Mouse (Mus musculus) ES-Bruce4 (cell line): ENCODE data around the gene 6030452D12Rik. TPM values are rescaled to one million over a fixed set of nuclear protein-coding genes. Genes with fewer than 3 reads are reported as not detected.

Experiments
- H3K27ac ChIP-seq: 2 replicates; pipeline ENCODE4 v1.5.1; 2012; ENCODE audit warnings: low read length, inconsistent platforms; ENCODE audit not compliant: insufficient read depth
- H3K27me3 ChIP-seq: 2 replicates; pipeline ENCODE4 v1.6.1; 2012; ENCODE audit warnings: mild to moderate bottlenecking, low read length, inconsistent platforms; ENCODE audit not compliant: control insufficient read depth, poor library complexity, insufficient read depth, severe bottlenecking
- H3K36me3 ChIP-seq: 2 replicates; pipeline ENCODE4 v1.6.1; 2012; ENCODE audit warnings: inconsistent platforms, mild to moderate bottlenecking, low read length, moderate library complexity; ENCODE audit not compliant: control insufficient read depth, poor library complexity, insufficient read depth, severe bottlenecking
- H3K4me1 ChIP-seq: one replicate; pipeline ENCODE4 v1.8.1; 2011; ENCODE audit warnings: low read length; ENCODE audit not compliant: control insufficient read depth, insufficient read depth
- H3K4me3 ChIP-seq: 2 replicates; pipeline ENCODE4 v1.5.1; 2011; ENCODE audit warnings: low read depth, mild to moderate bottlenecking, low read length
- H3K9ac ChIP-seq: 2 replicates; pipeline ENCODE4 v1.6.1; 2012; ENCODE audit warnings: low read depth, mild to moderate bottlenecking, inconsistent platforms; ENCODE audit not compliant: poor library complexity, severe bottlenecking
- H3K9me3 ChIP-seq: replicated peaks from 2 replicates; pipeline ENCODE4 v1.6.1; 2012; ENCODE audit warnings: mild to moderate bottlenecking, low read length, inconsistent platforms; ENCODE audit not compliant: control insufficient read depth, poor library complexity, insufficient read depth, severe bottlenecking
- CTCF ChIP-seq: IDR thresholded peaks from one replicate; pipeline ENCODE4 v1.8.1; 2011; ENCODE audit warnings: low read depth, low read length
- EP300 ChIP-seq: IDR thresholded peaks from 2 replicates; pipeline ENCODE4 v1.6.1; 2011; ENCODE audit warnings: low read depth, low read length; ENCODE audit not compliant: insufficient read depth
- POLR2A ChIP-seq: IDR thresholded peaks from one replicate; pipeline ENCODE4 v1.8.1; 2011; ENCODE audit warnings: low read length; ENCODE audit not compliant: insufficient read depth
- polyA plus RNA-seq: library from polyadenylated mRNA; stranded (reverse); fragments of >200 nt; gene quantifications from 2 replicates; pipeline ENCODE4 v1.2.4, GENCODE M21; 2011; ENCODE audit warnings: low read depth; ENCODE audit not compliant: missing spikeins, insufficient read depth, insufficient read length

Gene 6030452D12Rik
- polyA plus RNA-seq, 1 experiment, result not detected

DNA sequence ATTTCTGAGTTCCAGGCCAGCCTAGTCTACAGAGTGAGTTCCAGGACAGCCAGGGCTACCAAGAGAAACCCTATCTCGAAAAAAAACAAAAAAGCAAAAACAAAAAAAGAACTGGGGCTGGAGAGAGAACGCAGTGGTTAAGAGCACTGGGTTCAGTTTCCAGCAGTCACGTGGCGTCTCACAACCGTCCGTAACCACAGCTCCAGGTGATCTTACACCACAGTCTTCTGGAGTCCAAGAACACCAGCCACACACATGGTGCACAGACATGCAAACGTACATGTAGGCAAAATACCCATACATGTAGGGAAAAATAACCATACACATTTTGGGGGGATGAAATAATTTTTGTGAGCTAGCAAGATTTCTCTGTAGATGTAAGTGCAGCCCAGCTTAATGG is 46.4 kb downstream of the 6030452D12Rik start:
- Histone ChIP-seq H3K9ac (no peak overlapping the region), H3K27me3 (no peaks in the 10 kb centered on the region), H3K27ac (no peak overlapping the region), H3K36me3 (peaks cover 36% of the 10 kb centered on the region), H3K9me3 (no peaks in the 10 kb centered on the region), H3K4me3 (no peak overlapping the region), H3K4me1 (no peaks in the 10 kb centered on the region)
- TF ChIP-seq CTCF (no peak), EP300 (no peak), POLR2A (no peak)

DNA sequence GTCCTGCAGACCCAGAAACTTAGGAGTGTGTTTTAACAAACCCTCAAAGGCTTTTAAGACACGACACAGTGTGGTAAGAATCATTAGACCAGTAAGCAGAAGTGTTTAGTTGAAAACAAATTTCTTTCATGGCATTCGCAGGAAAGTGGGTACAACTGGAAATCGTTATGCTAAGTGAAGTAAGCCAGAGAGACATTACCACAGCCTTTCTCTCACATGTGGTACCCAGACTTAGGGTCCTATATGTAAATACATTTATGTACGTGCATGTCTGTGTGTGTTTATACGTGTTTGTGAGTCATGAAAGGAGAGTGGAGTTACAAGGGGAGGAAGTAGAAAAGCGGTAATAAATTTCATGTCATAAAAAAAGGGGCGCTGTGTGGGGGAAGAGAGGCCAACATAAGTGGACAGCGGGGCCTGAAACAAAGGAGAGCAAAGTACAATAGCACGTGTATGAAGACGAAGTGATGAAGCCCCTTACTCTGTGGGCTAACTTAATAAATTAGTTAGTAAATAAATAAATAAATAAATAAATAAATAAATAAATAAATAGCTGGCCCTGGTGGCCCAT is 48.1 kb downstream of the 6030452D12Rik start:
- no peak overlapping the region for H3K27ac ChIP-seq
- no peaks in the 10 kb centered on the region for H3K27me3 ChIP-seq
- H3K4me1 ChIP-seq, result no peaks in the 10 kb centered on the region
- no peak overlapping the region for H3K9ac ChIP-seq
- peaks cover 38% of the 10 kb centered on the region for H3K36me3 ChIP-seq
- no peak overlapping the region for H3K4me3 ChIP-seq
- no peaks in the 10 kb centered on the region for H3K9me3 ChIP-seq
- TF ChIP-seq POLR2A, result no peak
- TF ChIP-seq EP300, result no peak
- no peak for TF ChIP-seq CTCF

DNA sequence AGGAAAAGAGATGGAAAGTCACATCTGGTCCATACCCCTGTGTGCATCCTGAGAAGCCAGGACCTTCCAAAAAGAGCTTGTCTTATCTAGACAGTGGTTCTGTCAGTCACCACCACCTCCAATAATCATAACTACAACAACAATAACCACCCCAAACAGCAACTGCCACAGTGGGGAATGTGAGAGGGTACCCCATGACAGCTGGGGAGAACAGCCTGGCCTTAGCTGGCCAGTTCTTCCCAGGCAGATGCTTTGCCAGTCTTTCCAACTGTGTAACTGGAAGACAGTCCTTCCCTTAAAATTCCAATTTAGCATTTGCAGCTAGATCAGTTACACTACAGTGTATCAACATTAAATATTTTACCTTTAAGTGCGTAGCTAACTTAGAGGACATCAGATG is 50.6 kb downstream of the 6030452D12Rik start:
- H3K4me1 ChIP-seq, result no peaks in the 10 kb centered on the region
- H3K4me3 ChIP-seq, result no peak overlapping the region
- no peak overlapping the region for H3K27ac ChIP-seq
- TF ChIP-seq CTCF (no peak), POLR2A (no peak), EP300 (no peak)
- no peak overlapping the region for H3K9ac ChIP-seq
- H3K9me3 ChIP-seq, result 0 out of 2 replicates have a peak, but pooled peaks cover 3% of the 10 kb centered on the region
- H3K27me3 ChIP-seq, result no peaks in the 10 kb centered on the region
- H3K36me3 ChIP-seq, result peaks cover 19% of the 10 kb centered on the region

DNA sequence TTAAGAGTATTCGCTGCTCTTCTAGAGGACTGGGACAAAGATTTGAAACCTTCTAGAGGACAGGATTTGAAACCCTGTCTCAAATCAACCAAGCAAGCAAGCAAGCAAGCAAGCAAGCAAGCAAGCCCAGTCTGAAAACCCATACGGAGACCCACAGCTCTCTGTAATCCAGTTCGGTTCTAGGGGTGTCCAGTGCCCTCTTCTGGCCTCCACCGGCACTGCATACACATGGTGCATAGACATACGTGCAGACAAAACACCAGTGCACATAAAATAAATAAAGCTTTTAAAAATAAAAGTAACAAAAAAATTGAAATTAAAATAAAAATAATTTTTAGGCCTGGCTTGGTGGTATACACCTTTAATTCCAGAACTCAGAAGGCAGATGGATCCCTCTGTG is 53.7 kb downstream of the 6030452D12Rik start:
- H3K9ac ChIP-seq, result no peak overlapping the region
- 0 out of 2 replicates have a peak, but pooled peaks cover 8% of the 10 kb centered on the region for H3K36me3 ChIP-seq
- peaks cover 1% of the 10 kb centered on the region for H3K4me1 ChIP-seq
- H3K27ac ChIP-seq, result no peak overlapping the region
- TF ChIP-seq CTCF, result peak; percentile 63
- TF ChIP-seq POLR2A, result no peak
- H3K9me3 ChIP-seq, result 0 out of 2 replicates have a peak, but pooled peaks cover 3% of the 10 kb centered on the region
- no peak overlapping the region for H3K4me3 ChIP-seq
- H3K27me3 ChIP-seq, result no peaks in the 10 kb centered on the region

DNA sequence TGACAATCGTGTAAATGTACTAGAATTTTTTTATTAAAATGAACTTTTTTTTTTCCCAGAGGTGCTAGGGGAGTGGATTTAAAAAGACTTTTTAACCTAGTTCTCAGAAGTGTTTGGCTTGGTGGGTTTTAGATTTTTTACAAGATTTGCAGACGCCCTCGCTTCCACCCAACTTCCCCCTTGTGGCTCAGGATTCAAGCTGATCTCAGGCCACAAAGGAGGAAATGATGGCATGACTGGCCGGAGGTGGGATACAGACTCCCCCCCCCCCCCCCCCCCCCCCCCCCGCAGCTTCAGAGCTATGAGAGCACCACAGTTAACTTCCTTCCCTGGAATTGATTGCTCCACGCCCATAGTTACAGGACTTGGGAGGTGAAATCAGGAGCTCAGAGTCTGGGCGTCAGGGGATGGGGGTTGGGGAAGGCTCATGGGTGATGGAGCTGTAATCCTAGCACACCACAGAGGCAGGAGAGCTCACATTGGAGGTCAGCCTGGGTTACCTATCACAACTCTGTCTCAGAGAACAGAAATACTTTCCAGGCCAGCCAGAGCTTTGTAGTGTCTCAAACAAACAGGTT is 55.8 kb downstream of the 6030452D12Rik start:
- 0 out of 2 replicates have a peak, but pooled peaks cover 8% of the 10 kb centered on the region for H3K36me3 ChIP-seq
- H3K27ac ChIP-seq, result peak overlapping the region; percentile 42; the same call in 1 of the 2 replicates

More for the DNA sequence above, 55.8 kb downstream of the 6030452D12Rik start:
- no peak for TF ChIP-seq CTCF
- no peak for TF ChIP-seq POLR2A
- TF ChIP-seq EP300, result no peak
- 0 out of 2 replicates have a peak, but pooled peaks cover 3% of the 10 kb centered on the region for H3K9me3 ChIP-seq
- no peak overlapping the region for H3K9ac ChIP-seq
- no peaks in the 10 kb centered on the region for H3K27me3 ChIP-seq
- H3K4me1 ChIP-seq, result peaks cover 3% of the 10 kb centered on the region
- H3K4me3 ChIP-seq, result no peak overlapping the region

Other genes starting within 250 kb of the 6030452D12Rik start
- gene Smpd3, start 162.5 kb upstream of the 6030452D12Rik start, polyA plus RNA-seq, result 0.12 and 0.49 TPM in 2 replicates
- gene Zfp90, start 85.2 kb upstream of the 6030452D12Rik start, polyA plus RNA-seq, result 7.1 and 8.0 TPM in 2 replicates
- gene Cdh3, start 10.4 kb downstream of the 6030452D12Rik start, polyA plus RNA-seq, result 33.3 and 40.9 TPM in 2 replicates
- 498 and 566 TPM in 2 replicates for gene Gm10073, start 72.9 kb downstream of the 6030452D12Rik start, polyA plus RNA-seq
- gene Cdh1, start 102.8 kb downstream of the 6030452D12Rik start, polyA plus RNA-seq, result 347 and 358 TPM in 2 replicates
- gene Tango6, start 182.5 kb downstream of the 6030452D12Rik start, polyA plus RNA-seq, result 12.5 and 14.1 TPM in 2 replicates